In the genomic region with DNA sequence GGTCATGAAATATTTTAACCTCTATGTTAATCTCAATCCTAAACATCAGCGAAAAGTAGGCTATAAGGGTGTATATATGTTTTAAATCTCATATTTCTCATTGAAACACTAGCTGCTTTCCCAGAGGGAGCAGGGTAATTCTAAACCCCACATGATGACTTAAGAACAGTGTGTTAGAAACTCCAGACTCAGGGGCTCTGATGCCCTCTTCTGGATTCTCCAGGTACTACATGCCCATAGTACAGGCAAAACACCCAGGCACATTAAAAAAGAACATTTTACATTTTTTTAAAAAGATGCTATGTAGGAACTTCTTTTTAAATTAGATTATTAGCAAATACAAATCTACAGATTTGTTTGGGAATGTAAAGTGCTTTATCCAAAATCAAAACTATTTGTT, we compare ENCODE assay signal across 9 mouse cellular contexts. TPM values are rescaled to one million over a fixed set of nuclear protein-coding genes. Genes with fewer than 3 reads are reported as not detected.
DNase-seq lines count a peak whose midpoint lies in the region; ATAC-seq lines count a peak whose summit lies in the region.
"Had no signal": no experiment of that assay in that cellular context is flagged by ENCODE, and none has a peak within 500 bp of the region (broad histone marks: within the 10 kb centered on the region; RNA-seq: fewer than 3 reads in every experiment).

No protein-coding gene starts in this region.

- no peak for ATAC-seq in CD4-positive, CD25-positive, alpha-beta regulatory T cell, adult 4 months
- ATAC-seq in liver, embryonic 15.5 days (ENCODE audit: insufficient read depth) = no peak

- peaks cover 34% of the 10 kb centered on the region for H3K4me1 ChIP-seq in liver, embryonic 15.5 days (replicated peaks)

- H3K9ac ChIP-seq in liver, embryonic 15.5 days = no peak overlapping the region
- H3K9ac ChIP-seq: limb, embryonic 13.5 days had no signal

- no peaks in the 10 kb centered on the region for H3K9me3 ChIP-seq in liver, embryonic 15.5 days (replicated peaks)
- H3K9me3 ChIP-seq: limb, embryonic 13.5 days had no signal

- H3K27ac ChIP-seq in liver, embryonic 15.5 days (replicated peaks) = no peak overlapping the region; the same call in 1 of the 2 replicates
- H3K27ac ChIP-seq: limb, embryonic 13.5 days had no signal

- peaks cover 45% of the 10 kb centered on the region for H3K36me3 ChIP-seq in liver, embryonic 15.5 days (replicated peaks)

- peak overlapping the region; percentile 97; the same call in 1 of the 2 replicates for H3K4me3 ChIP-seq in liver, embryonic 15.5 days (replicated peaks)
- H3K4me3 ChIP-seq: limb, embryonic 13.5 days had no signal

- H3K27me3 ChIP-seq in liver, embryonic 15.5 days = no peaks in the 10 kb centered on the region
- H3K27me3 ChIP-seq: limb, embryonic 13.5 days had no signal

- 25% methylated on average over 1 of the region's 1 CpGs for WGBS in liver, embryonic 15.5 days (ENCODE audit: insufficient replicate concordance)

- no peak overlapping the region for H3K4me2 ChIP-seq in liver, embryonic 15.5 days
- H3K4me2 ChIP-seq: limb, embryonic 13.5 days had no signal

- DNase-seq in CD4-positive, CD25-positive, alpha-beta regulatory T cell, adult 2 months (ENCODE audit: low read depth, low spot score) = peak; percentile 87
- DNase-seq in B cell, adult 2 months = peak; percentile 76 to 81
- peak; percentile 20 for DNase-seq in brain, embryonic 18.5 days (ENCODE audit: low read depth, low spot score)
- DNase-seq in frontal cortex, adult 2 months (ENCODE audit: extremely low spot score in 1 of 2, low spot score in 1 of 2) = peak; percentile 54 to 91
- peak; percentile 82 for DNase-seq in kidney, postnatal 10 days
- DNase-seq in right cerebral cortex, postnatal 25 days = peak; percentile 25

RNA-seq across cellular contexts. Expression of gene D030056L22Rik, which starts 3.4 kb away (rescaled TPM):
- polyA plus RNA-seq in CD4-positive, CD25-positive, alpha-beta regulatory T cell, adult 4 months (2017; shearing (Covaris generic)) = 1 to 10 TPM; 1.5 to 3.5 TPM
- 32.7 TPM in 2 replicates for polyA plus RNA-seq in frontal cortex, adult 2 months (2012; rRNA removed)
- 33.5 and 33.9 TPM in 2 replicates for polyA plus RNA-seq in liver, embryonic 15.5 days (2015; fragmentation: Nextera tagmentation; extraction: Ambion mirVana)

RNA-seq across cellular contexts. Expression of gene Trpm6, which starts 33.4 kb away (rescaled TPM):
- under 1 TPM; 0.13 to 0.38 TPM for polyA plus RNA-seq in CD4-positive, CD25-positive, alpha-beta regulatory T cell, adult 4 months (2017; shearing (Covaris generic))
- polyA plus RNA-seq in frontal cortex, adult 2 months (2012; rRNA removed) = 0.30 and 0.32 TPM in 2 replicates
- polyA plus RNA-seq in liver, embryonic 15.5 days (2015; fragmentation: Nextera tagmentation; extraction: Ambion mirVana) = 0.03 TPM in 1 of 2 replicates, not detected in the other

RNA-seq across cellular contexts. Expression of gene Carnmt1, which starts 45.8 kb away (rescaled TPM):
- polyA plus RNA-seq in CD4-positive, CD25-positive, alpha-beta regulatory T cell, adult 4 months (2017; shearing (Covaris generic)) = 1 to 10 TPM; 2.2 to 3.5 TPM
- 7.8 and 8.2 TPM in 2 replicates for polyA plus RNA-seq in frontal cortex, adult 2 months (2012; rRNA removed)
- 14.7 and 16.8 TPM in 2 replicates for polyA plus RNA-seq in liver, embryonic 15.5 days (2015; fragmentation: Nextera tagmentation; extraction: Ambion mirVana)

Comparison
In these comparisons a context has a peak if more than half of its experiments do, and no peak if none do; other contexts are left out.
1. DNase-seq: peak in every context shown above with its lines; median percentile 87 in CD4-positive, CD25-positive, alpha-beta regulatory T cell, adult 2 months; 82 in kidney, postnatal 10 days; 78 in B cell, adult 2 months; 72 in frontal cortex, adult 2 months; 25 in right cerebral cortex, postnatal 25 days; 20 in brain, embryonic 18.5 days.